Mouse (Mus musculus): Measurements from ENCODE around the gene Eri3. TPM values are rescaled to one million over a fixed set of nuclear protein-coding genes. Genes with fewer than 3 reads are reported as not detected.

The Eri3 gene
- 130 and 135 TPM in 2 replicates for polyA plus RNA-seq (2014; fragmentation: Nextera tagmentation; extraction: Ambion mirVana)

DNA sequence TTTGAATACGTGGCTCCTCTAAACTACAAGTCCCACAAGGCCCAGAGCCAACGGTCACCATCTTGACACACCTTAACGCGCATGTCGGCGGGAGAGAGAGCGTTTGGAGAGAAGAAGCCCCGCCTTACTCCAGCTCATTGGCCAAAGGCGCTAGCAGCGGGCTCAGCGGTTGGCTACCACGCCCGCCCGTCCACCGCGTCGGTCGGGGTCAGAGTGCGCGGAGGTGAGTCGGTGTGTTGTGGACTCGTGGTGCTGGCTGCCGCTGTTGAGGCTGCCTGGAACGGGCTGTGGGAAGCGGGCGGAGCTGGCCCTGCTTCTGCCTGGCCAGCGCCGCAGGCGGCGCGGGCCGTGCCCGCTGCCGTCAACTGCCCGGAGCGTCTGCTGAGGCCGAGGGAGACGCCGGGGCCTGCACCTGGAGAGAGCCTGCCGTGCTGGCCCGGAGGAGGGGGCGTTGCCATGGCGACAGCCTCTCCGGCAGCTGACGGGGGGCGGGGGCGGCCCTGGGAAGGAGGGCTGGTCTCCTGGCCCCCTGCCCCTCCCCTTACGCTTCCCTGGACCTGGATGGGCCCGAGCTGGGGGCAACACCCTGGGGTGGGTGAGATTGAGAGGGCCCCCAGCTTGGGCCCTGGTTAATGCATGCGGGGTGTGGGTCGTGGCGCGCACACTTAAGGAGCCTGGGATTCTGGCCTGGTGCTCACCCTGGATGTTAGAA lies at the start of gene Eri3:
Eri3 (plus strand) TSS at position 226 of the 712 bp plus-strand sequence.
- peak; percentile 98 for DNase-seq (ENCODE audit: low spot score)
- WGBS = under 1% methylated on average over 53 of the region's 53 CpGs
- ATAC-seq (ENCODE audit: insufficient read depth, low FRiP score, low TSS enrichment) = peak; percentile 99
- no peaks in the 10 kb centered on the region for H3K27me3 ChIP-seq (ENCODE audit: control insufficient read depth, insufficient read depth, low read length)
- H3K4me2 ChIP-seq (ENCODE audit: low read depth) = peak within 1 kb of the TSS; percentile 79
- H3K4me1 ChIP-seq (ENCODE audit: control insufficient read depth, insufficient read depth, low read length) = peaks cover 6% of the 10 kb centered on the region; the same call in 1 of the 2 replicates
- H3K9me3 ChIP-seq (ENCODE audit: control insufficient read depth, low read length) = no peaks in the 10 kb centered on the region
- H3K9ac ChIP-seq (ENCODE audit: low read length) = peak within 1 kb of the TSS; percentile 78
- H3K4me3 ChIP-seq (ENCODE audit: low read depth, low read length) = peak within 1 kb of the TSS; percentile 89
- H3K27ac ChIP-seq (ENCODE audit: low read depth, low read length) = peak within 1 kb of the TSS; percentile 69
- H3K36me3 ChIP-seq (ENCODE audit: control insufficient read depth, insufficient read depth, low read length) = no peaks in the 10 kb centered on the region

DNA sequence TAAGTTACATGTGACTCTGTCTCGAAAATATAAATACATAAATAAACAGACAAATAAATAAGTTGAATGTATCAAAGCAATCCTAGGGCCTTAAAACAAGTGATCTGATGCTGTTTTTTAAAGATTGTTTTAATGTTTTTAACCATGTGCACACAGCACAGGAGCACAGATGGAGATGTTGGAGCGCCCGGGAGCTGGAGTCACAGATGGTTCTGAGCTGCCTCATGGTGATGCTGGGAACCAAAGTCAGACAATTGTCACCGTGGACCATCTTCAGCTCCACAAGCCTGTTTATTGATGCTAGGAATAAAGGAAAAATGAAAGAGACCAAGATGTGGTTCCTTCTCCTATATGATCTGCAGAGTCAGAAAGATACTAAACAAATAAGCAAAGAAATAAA lies 31.9 kb upstream of the Eri3 start:
- no peaks in the 10 kb centered on the region for H3K4me1 ChIP-seq (ENCODE audit: control insufficient read depth, insufficient read depth, low read length)
- no peak overlapping the region for H3K4me2 ChIP-seq (ENCODE audit: low read depth)
- H3K9me3 ChIP-seq (ENCODE audit: control insufficient read depth, low read length) = no peaks in the 10 kb centered on the region
- H3K27ac ChIP-seq (ENCODE audit: low read depth, low read length) = no peak overlapping the region
- DNase-seq (ENCODE audit: low spot score) (no peak), ATAC-seq (ENCODE audit: insufficient read depth, low FRiP score, low TSS enrichment) (no peak)
- 91% methylated on average over 4 of the region's 4 CpGs for WGBS
- H3K36me3 ChIP-seq (ENCODE audit: control insufficient read depth, insufficient read depth, low read length) = no peaks in the 10 kb centered on the region
- H3K9ac ChIP-seq (ENCODE audit: low read length) = no peak overlapping the region
- no peak overlapping the region for H3K4me3 ChIP-seq (ENCODE audit: low read depth, low read length)
- no peaks in the 10 kb centered on the region for H3K27me3 ChIP-seq (ENCODE audit: control insufficient read depth, insufficient read depth, low read length)

DNA sequence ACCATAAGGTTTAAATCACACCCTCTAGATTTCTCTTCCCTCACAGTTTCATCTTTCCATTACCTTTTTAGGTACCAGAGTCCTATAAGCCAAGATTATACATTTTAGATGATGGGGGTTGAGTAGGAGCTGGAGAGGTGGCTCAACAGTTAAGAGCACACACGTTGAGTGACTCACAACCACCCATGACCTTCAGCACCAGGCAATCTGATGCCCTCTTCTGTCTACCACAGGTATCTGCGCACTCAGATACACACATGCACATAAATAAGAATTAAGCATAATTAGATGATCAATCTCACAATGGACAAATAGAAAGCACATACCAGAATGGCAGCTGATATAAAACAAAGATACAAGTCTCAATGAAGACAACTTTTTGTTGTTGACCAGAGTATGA lies 28.8 kb upstream of the Eri3 start:
- H3K9ac ChIP-seq (ENCODE audit: low read length) = no peak overlapping the region
- H3K27ac ChIP-seq (ENCODE audit: low read depth, low read length) = no peak overlapping the region
- WGBS = 72% methylated on average over 2 of the region's 2 CpGs
- no peak overlapping the region for H3K4me3 ChIP-seq (ENCODE audit: low read depth, low read length)
- no peaks in the 10 kb centered on the region for H3K4me1 ChIP-seq (ENCODE audit: control insufficient read depth, insufficient read depth, low read length)
- H3K4me2 ChIP-seq (ENCODE audit: low read depth) = no peak overlapping the region
- no peak for ATAC-seq (ENCODE audit: insufficient read depth, low FRiP score, low TSS enrichment)
- H3K9me3 ChIP-seq (ENCODE audit: control insufficient read depth, low read length) = no peaks in the 10 kb centered on the region
- DNase-seq (ENCODE audit: low spot score) = no peak
- H3K36me3 ChIP-seq (ENCODE audit: control insufficient read depth, insufficient read depth, low read length) = no peaks in the 10 kb centered on the region
- no peaks in the 10 kb centered on the region; the same call in 1 of the 2 replicates for H3K27me3 ChIP-seq (ENCODE audit: control insufficient read depth, insufficient read depth, low read length)

DNA sequence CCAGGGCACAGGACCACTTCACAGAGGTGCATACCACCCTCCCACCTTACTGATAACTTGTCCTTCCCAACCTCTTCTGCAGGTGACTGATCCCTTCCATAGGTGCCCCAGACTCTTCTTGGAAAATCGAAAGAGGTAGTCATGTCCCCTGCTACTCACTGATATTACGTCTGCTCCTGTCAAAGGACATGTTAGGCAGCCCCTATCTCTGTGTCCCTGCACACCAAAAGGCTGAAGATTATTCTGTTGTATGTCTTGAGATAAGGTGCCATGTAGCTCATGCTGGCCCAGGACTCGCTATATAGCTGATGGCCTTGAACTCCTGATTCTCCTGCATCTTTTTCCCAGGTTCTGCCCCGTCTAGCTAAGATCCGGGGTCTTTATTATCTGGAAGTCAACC lies 24.2 kb upstream of the Eri3 start:
- Histone ChIP-seq H3K27ac (ENCODE audit: low read depth, low read length) (no peak overlapping the region), H3K27me3 (ENCODE audit: control insufficient read depth, insufficient read depth, low read length) (peaks cover 2% of the 10 kb centered on the region; the same call in 1 of the 2 replicates), H3K36me3 (ENCODE audit: control insufficient read depth, insufficient read depth, low read length) (no peaks in the 10 kb centered on the region), H3K9me3 (ENCODE audit: control insufficient read depth, low read length) (no peaks in the 10 kb centered on the region), H3K9ac (ENCODE audit: low read length) (no peak overlapping the region), H3K4me3 (ENCODE audit: low read depth, low read length) (no peak overlapping the region), H3K4me2 (ENCODE audit: low read depth) (no peak overlapping the region), H3K4me1 (ENCODE audit: control insufficient read depth, insufficient read depth, low read length) (peaks cover 4% of the 10 kb centered on the region; the same call in 1 of the 2 replicates)
- DNase-seq (ENCODE audit: low spot score) (no peak), ATAC-seq (ENCODE audit: insufficient read depth, low FRiP score, low TSS enrichment) (no peak)
- WGBS = 91% methylated on average over 5 of the region's 5 CpGs

DNA sequence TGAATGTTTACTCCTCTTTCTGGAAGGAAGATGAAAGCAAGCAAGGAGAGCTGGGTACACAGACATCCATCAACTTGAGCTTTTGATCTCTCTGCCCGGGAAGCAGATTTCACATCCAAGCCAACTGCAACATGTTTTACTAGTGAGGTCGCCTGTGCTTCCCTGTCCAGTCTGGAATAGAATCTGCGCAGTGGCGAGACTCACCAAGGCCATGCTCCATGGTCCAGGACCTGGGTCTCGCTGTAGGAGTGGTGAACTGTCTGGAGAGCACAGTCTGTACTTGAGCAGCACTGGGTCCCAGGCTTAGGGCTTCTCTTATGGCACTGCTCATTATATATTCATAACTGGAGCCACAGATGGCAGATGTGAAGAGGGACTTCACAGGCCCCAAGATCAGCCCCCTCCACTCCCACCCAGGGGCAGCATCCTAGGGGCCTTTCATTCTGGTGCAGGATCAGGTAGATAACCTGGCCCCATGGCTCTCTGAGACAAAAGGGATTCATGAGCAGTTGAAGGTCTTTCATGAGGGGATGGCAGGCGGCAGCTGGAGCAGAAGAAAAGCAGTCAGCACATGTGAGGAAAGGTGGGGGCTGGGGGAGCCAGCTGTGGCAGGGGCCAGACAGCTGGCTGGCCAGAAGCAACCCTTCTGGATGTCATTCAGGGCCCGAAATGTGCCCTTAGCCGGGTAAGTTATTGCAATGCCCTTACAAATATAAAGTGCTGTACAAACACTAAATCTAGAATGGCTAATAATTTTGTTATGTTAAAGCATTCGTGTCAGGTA lies 22.9 kb upstream of the Eri3 start:
- no peak for DNase-seq (ENCODE audit: low spot score)
- no peak overlapping the region for H3K9ac ChIP-seq (ENCODE audit: low read length)
- no peak for ATAC-seq (ENCODE audit: insufficient read depth, low FRiP score, low TSS enrichment)
- H3K27ac ChIP-seq (ENCODE audit: low read depth, low read length) = no peak overlapping the region
- H3K4me3 ChIP-seq (ENCODE audit: low read depth, low read length) = no peak overlapping the region
- H3K27me3 ChIP-seq (ENCODE audit: control insufficient read depth, insufficient read depth, low read length) = peaks cover 2% of the 10 kb centered on the region; the same call in 1 of the 2 replicates
- peaks cover 4% of the 10 kb centered on the region; the same call in 1 of the 2 replicates for H3K4me1 ChIP-seq (ENCODE audit: control insufficient read depth, insufficient read depth, low read length)
- H3K9me3 ChIP-seq (ENCODE audit: control insufficient read depth, low read length) = no peaks in the 10 kb centered on the region
- no peaks in the 10 kb centered on the region for H3K36me3 ChIP-seq (ENCODE audit: control insufficient read depth, insufficient read depth, low read length)
- H3K4me2 ChIP-seq (ENCODE audit: low read depth) = no peak overlapping the region
- 45% methylated on average over 9 of the region's 9 CpGs for WGBS

DNA sequence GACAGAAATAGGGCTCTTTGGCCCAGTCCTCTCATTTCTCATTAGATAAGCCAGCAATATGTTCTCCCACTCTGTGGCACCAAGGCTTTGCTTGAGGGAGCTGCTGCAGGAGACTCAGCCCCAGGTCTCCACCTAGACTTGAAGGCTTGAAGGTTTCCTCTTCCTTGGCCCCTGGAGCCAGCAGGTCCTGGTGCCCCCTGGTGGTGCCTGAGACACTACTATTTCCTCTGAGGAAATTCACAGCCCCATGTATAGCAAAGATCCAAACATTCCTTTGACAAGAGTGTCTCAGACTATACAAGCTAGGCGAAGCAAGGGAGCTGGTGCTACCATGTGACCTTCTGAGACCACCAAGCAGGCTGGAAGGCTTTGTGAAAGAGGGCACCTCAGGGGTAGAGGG lies 22.2 kb upstream of the Eri3 start:
- H3K27ac ChIP-seq (ENCODE audit: low read depth, low read length) = no peak overlapping the region
- H3K9ac ChIP-seq (ENCODE audit: low read length) = no peak overlapping the region
- DNase-seq (ENCODE audit: low spot score) = peak; percentile 72
- peaks cover 4% of the 10 kb centered on the region; the same call in 1 of the 2 replicates for H3K4me1 ChIP-seq (ENCODE audit: control insufficient read depth, insufficient read depth, low read length)
- no peaks in the 10 kb centered on the region for H3K36me3 ChIP-seq (ENCODE audit: control insufficient read depth, insufficient read depth, low read length)
- H3K4me3 ChIP-seq (ENCODE audit: low read depth, low read length) = no peak overlapping the region
- H3K4me2 ChIP-seq (ENCODE audit: low read depth) = no peak overlapping the region
- 26% methylated on average over 1 of the region's 1 CpGs for WGBS
- H3K27me3 ChIP-seq (ENCODE audit: control insufficient read depth, insufficient read depth, low read length) = peaks cover 2% of the 10 kb centered on the region; the same call in 1 of the 2 replicates
- ATAC-seq (ENCODE audit: insufficient read depth, low FRiP score, low TSS enrichment) = no peak
- H3K9me3 ChIP-seq (ENCODE audit: control insufficient read depth, low read length) = no peaks in the 10 kb centered on the region

DNA sequence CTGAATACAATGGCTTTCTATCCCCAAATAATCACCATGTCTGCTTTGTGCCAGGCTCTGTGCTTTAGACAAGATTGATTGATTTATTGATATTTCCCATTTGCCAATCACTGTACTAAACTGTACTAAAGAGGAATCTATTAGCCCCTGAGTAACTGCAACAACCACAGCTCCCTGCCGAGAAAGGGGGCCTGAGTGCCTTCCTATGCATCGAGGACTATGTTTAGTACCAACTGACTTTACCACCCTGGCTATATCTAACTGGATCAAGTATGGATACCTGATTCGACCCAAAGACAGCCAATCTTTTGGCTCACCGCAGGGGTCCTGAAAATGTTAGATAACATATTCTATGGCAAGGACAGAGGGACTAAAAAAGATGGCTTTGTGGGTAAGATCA lies 20.3 kb upstream of the Eri3 start:
- no peaks in the 10 kb centered on the region for H3K36me3 ChIP-seq (ENCODE audit: control insufficient read depth, insufficient read depth, low read length)
- H3K27ac ChIP-seq (ENCODE audit: low read depth, low read length) = no peak overlapping the region
- H3K4me2 ChIP-seq (ENCODE audit: low read depth) = no peak overlapping the region
- no peak for ATAC-seq (ENCODE audit: insufficient read depth, low FRiP score, low TSS enrichment)
- 68% methylated on average over 4 of the region's 4 CpGs for WGBS
- no peaks in the 10 kb centered on the region for H3K9me3 ChIP-seq (ENCODE audit: control insufficient read depth, low read length)
- peaks cover 4% of the 10 kb centered on the region; the same call in 1 of the 2 replicates for H3K4me1 ChIP-seq (ENCODE audit: control insufficient read depth, insufficient read depth, low read length)
- H3K9ac ChIP-seq (ENCODE audit: low read length) = no peak overlapping the region
- H3K4me3 ChIP-seq (ENCODE audit: low read depth, low read length) = no peak overlapping the region
- H3K27me3 ChIP-seq (ENCODE audit: control insufficient read depth, insufficient read depth, low read length) = peaks cover 2% of the 10 kb centered on the region; the same call in 1 of the 2 replicates
- DNase-seq (ENCODE audit: low spot score) = no peak

DNA sequence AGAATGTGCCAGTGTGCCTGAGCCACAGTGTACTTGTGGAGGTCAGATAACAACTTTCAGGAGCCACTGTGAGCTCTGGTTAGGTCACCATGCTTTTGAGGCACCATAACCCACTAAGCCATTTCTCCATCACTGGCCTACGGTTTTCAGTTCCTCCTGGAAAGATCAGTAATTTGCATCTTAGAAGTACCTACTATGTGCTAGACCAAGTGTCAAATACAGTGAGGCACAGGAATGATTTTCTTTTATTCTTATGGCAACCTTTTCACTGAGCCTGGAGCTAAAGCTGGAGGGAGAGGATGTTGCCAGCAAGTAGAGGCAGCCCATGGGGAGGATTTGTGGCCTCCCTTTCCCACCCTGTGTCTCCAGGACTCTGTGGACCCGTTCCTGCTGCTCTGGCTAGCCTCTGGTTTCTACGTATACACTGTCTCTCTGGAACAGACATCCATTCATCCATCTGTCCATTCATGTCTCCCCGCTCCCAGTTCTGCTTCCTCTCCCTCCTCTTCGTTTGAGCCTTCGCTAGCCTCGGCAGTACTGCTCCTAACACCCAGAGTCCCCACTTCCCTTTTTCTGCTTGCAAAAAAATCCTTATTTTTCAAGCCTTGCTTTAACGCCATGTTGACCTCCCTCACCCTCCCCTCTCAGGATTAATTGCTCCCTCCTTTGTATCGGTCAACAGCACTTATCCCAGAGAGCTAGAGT lies 14.5 kb upstream of the Eri3 start:
- H3K4me1 ChIP-seq (ENCODE audit: control insufficient read depth, insufficient read depth, low read length) = peaks cover 11% of the 10 kb centered on the region; the same call in 1 of the 2 replicates
- no peak overlapping the region for H3K27ac ChIP-seq (ENCODE audit: low read depth, low read length)
- H3K4me3 ChIP-seq (ENCODE audit: low read depth, low read length) = no peak overlapping the region
- H3K9me3 ChIP-seq (ENCODE audit: control insufficient read depth, low read length) = no peaks in the 10 kb centered on the region
- no peak overlapping the region for H3K4me2 ChIP-seq (ENCODE audit: low read depth)
- no peaks in the 10 kb centered on the region for H3K36me3 ChIP-seq (ENCODE audit: control insufficient read depth, insufficient read depth, low read length)
- DNase-seq (ENCODE audit: low spot score) (no peak), ATAC-seq (ENCODE audit: insufficient read depth, low FRiP score, low TSS enrichment) (no peak)
- H3K9ac ChIP-seq (ENCODE audit: low read length) = no peak overlapping the region
- no peaks in the 10 kb centered on the region for H3K27me3 ChIP-seq (ENCODE audit: control insufficient read depth, insufficient read depth, low read length)
- WGBS = 49% methylated on average over 9 of the region's 9 CpGs
